Mouse (Mus musculus) myocyte (in vitro differentiated cells): ENCODE results near the gene Nrm.

Experiments
- CEBPB ChIP-seq: IDR thresholded peaks from 2 replicates; pipeline ENCODE4 v1.6.1; 2011; ENCODE audit warnings: mild to moderate bottlenecking, moderate library complexity; ENCODE audit not compliant: poor library complexity, insufficient read depth, severe bottlenecking
- E2F4 ChIP-seq: IDR thresholded peaks from one replicate; pipeline ENCODE4 v1.6.1; 2011; ENCODE audit warnings: mild to moderate bottlenecking, control low read depth, moderate library complexity; ENCODE audit not compliant: insufficient read depth
- MAX ChIP-seq: IDR thresholded peaks from one replicate; pipeline ENCODE4 v1.6.1; 2011; ENCODE audit warnings: low read depth, mild to moderate bottlenecking, control low read depth
- MYOD1 ChIP-seq, 3 experiments: IDR thresholded peaks; one replicate each; pipeline ENCODE4 v1.6.1; 2011; ENCODE audit warnings: control low read depth in 2 of 3, low read depth in 2 of 3, mild to moderate bottlenecking in 2 of 3, moderate library complexity in 1 of 3; ENCODE audit not compliant: insufficient read length in 2 of 3, control insufficient read depth in 1 of 3
- MYOG ChIP-seq, 3 experiments: IDR thresholded peaks; one replicate each; pipeline ENCODE4 v1.6.1; 2011; ENCODE audit warnings: control low read depth in 2 of 3, low read depth in 2 of 3, mild to moderate bottlenecking in 2 of 3; ENCODE audit not compliant: insufficient read length in 2 of 3, control insufficient read depth in 1 of 3, insufficient read depth in 1 of 3
- POLR2A ChIP-seq: IDR thresholded peaks from one replicate; pipeline ENCODE4 v1.6.1; 2011; ENCODE audit warnings: low read depth, mild to moderate bottlenecking, control low read depth, moderate library complexity; ENCODE audit not compliant: insufficient read length
- POLR2AphosphoS2 ChIP-seq: IDR thresholded peaks from one replicate; pipeline ENCODE4 v1.6.1; 2011; ENCODE audit warnings: low read depth, control low read depth; ENCODE audit not compliant: insufficient read length
- REST ChIP-seq: IDR thresholded peaks from one replicate; pipeline ENCODE4 v1.6.1; 2011; ENCODE audit warnings: mild to moderate bottlenecking, control low read depth, moderate library complexity; ENCODE audit not compliant: insufficient read depth, insufficient read length
- SRF ChIP-seq: IDR thresholded peaks from one replicate; pipeline ENCODE4 v1.6.1; 2011; ENCODE audit warnings: low read depth; ENCODE audit not compliant: control insufficient read depth, insufficient read length
- TCF12 ChIP-seq: IDR thresholded peaks from one replicate; pipeline ENCODE4 v1.6.1; 2011; ENCODE audit warnings: mild to moderate bottlenecking, control low read depth; ENCODE audit not compliant: poor library complexity, insufficient read depth, severe bottlenecking
- USF1 ChIP-seq: IDR thresholded peaks from one replicate; pipeline ENCODE4 v1.6.1; 2011; ENCODE audit warnings: low read depth, mild to moderate bottlenecking, control low read depth, moderate library complexity

DNA sequence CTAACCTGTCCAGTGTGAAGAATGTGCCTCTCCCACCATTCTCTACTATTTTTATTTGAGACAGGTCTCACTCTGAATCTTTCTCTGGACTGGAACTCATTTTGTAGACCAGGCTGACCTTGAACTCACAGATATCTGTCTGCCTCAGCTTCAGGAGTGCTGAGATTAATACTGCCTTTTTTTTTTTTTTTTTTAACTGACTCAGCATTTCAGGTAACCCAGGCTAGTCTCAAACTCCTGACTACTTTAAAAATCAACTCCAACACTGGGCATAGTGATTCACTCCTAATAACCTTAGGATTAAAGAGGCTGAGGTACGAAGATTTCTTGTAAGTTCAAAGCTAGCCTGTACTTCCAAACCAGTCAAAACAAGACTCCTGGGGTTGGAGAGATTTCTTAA, 44.5 kb downstream of the Nrm start:
- TF ChIP-seq POLR2A (no peak), TCF12 (no peak), REST (no peak), MYOD1 (IDR thresholded peaks at IDR 0.05; ENCODE audit: control insufficient read depth in 1 of 3, insufficient read length in 2 of 3, low read depth in 2 of 3) (no peak), USF1 (no peak), POLR2AphosphoS2 (no peak), MAX (no peak), CEBPB (no peak), E2F4 (no peak), SRF (no peak), MYOG (IDR thresholded peaks at IDR 0.05; ENCODE audit: control insufficient read depth in 1 of 3, insufficient read depth in 1 of 3, insufficient read length in 2 of 3, low read depth in 2 of 3) (no peak)
